Mouse (Mus musculus): ENCODE data around the gene Ctdsp1.

Ctdsp1 gene

GRCm38 (mm10) chr1:74376396-74376795 is 14.9 kb upstream of the Ctdsp1 start:
- no peak for DNase-seq (ENCODE audit: low read depth, low spot score)

- DNase-seq (ENCODE audit: low read depth, low spot score), result no peak
Observed at GRCm38 (mm10) chr1:74379058-74379504, 12.2 kb upstream of the Ctdsp1 start.

GRCm38 (mm10) chr1:74380484-74380883 is 10.8 kb upstream of the Ctdsp1 start:
- DNase-seq (ENCODE audit: low read depth, low spot score), result no peak

GRCm38 (mm10) chr1:74381588-74382021 is 9.7 kb upstream of the Ctdsp1 start:
- DNase-seq (ENCODE audit: low read depth, low spot score), result no peak

- no peak for DNase-seq (ENCODE audit: low read depth, low spot score)
Observed at GRCm38 (mm10) chr1:74383385-74383784, 7.9 kb upstream of the Ctdsp1 start.

GRCm38 (mm10) chr1:74384525-74384924 is 6.8 kb upstream of the Ctdsp1 start:
- no peak for DNase-seq (ENCODE audit: low read depth, low spot score)

- DNase-seq (ENCODE audit: low read depth, low spot score), result no peak
Observed at GRCm38 (mm10) chr1:74385064-74385463, 6.2 kb upstream of the Ctdsp1 start.

- no peak for DNase-seq (ENCODE audit: low read depth, low spot score)
Observed at GRCm38 (mm10) chr1:74385531-74385930, 5.8 kb upstream of the Ctdsp1 start.

GRCm38 (mm10) chr1:74386363-74386713 is 5.0 kb upstream of the Ctdsp1 start:
- DNase-seq (ENCODE audit: low read depth, low spot score), result no peak

GRCm38 (mm10) chr1:74386714-74387385 is 4.5 kb upstream of the Ctdsp1 start:
- peak; percentile 96 for DNase-seq (ENCODE audit: low read depth, low spot score)

- DNase-seq (ENCODE audit: low read depth, low spot score), result no peak
Observed at GRCm38 (mm10) chr1:74387386-74387988, 3.8 kb upstream of the Ctdsp1 start.

GRCm38 (mm10) chr1:74388398-74388920 is 2.9 kb upstream of the Ctdsp1 start:
- no peak for DNase-seq (ENCODE audit: low read depth, low spot score)

- DNase-seq (ENCODE audit: low read depth, low spot score), result no peak
Observed at GRCm38 (mm10) chr1:74389831-74390286, 1.4 kb upstream of the Ctdsp1 start.

GRCm38 (mm10) chr1:74390287-74390906 is 912 bp upstream of the Ctdsp1 start:
- DNase-seq (ENCODE audit: low read depth, low spot score), result peak; percentile 75

- peak; percentile 50 for DNase-seq (ENCODE audit: low read depth, low spot score)
Observed at GRCm38 (mm10) chr1:74391844-74392441, 634 bp downstream of the Ctdsp1 start.

- no peak for DNase-seq (ENCODE audit: low read depth, low spot score)
Observed at GRCm38 (mm10) chr1:74392446-74392994, 1.2 kb downstream of the Ctdsp1 start.

GRCm38 (mm10) chr1:74393010-74393409 is 1.7 kb downstream of the Ctdsp1 start:
- DNase-seq (ENCODE audit: low read depth, low spot score), result no peak

- no peak for DNase-seq (ENCODE audit: low read depth, low spot score)
Observed at GRCm38 (mm10) chr1:74393697-74394096, 2.4 kb downstream of the Ctdsp1 start.

- DNase-seq (ENCODE audit: low read depth, low spot score), result no peak
Observed at GRCm38 (mm10) chr1:74394311-74394710, 3.0 kb downstream of the Ctdsp1 start.

GRCm38 (mm10) chr1:74394858-74395257 is 3.5 kb downstream of the Ctdsp1 start:
- DNase-seq (ENCODE audit: low read depth, low spot score), result no peak

- DNase-seq (ENCODE audit: low read depth, low spot score), result no peak
Observed at GRCm38 (mm10) chr1:74395290-74395689, 4.0 kb downstream of the Ctdsp1 start.
